ENCODE assay signal across 13 mouse cellular contexts in genomic region chr12:53060903-53061302, GRCm38 (mm10).
A peak's percentile ranks its signal among the peaks of the same experiment; 100 is the strongest.
DNase-seq lines count a peak whose midpoint lies in the region; ATAC-seq and TF ChIP-seq lines count a peak whose summit lies in the region.
"Had no signal": no experiment of that assay in that cellular context is flagged by ENCODE, and none has a peak within 500 bp of the region (broad histone marks: within the 10 kb centered on the region; RNA-seq: fewer than 3 reads in every experiment).

No protein-coding gene starts in this region.

- no peaks in the 10 kb centered on the region for H3K36me3 ChIP-seq in forebrain, embryonic 15.5 days
- no peaks in the 10 kb centered on the region for H3K36me3 ChIP-seq in midbrain, embryonic 12.5 days
- no peaks in the 10 kb centered on the region for H3K36me3 ChIP-seq in lung, postnatal 0 days (ENCODE audit: insufficient read depth, low read length)
- H3K36me3 ChIP-seq: intestine, embryonic 15.5 days; liver, embryonic 12.5 days had no signal

- H3K4me1 ChIP-seq in forebrain, embryonic 15.5 days = peaks cover 58% of the 10 kb centered on the region
- peaks cover 64% of the 10 kb centered on the region for H3K4me1 ChIP-seq in midbrain, embryonic 12.5 days
- H3K4me1 ChIP-seq in lung, postnatal 0 days (ENCODE audit: insufficient read depth, low read depth, low read length) = no peaks in the 10 kb centered on the region
- H3K4me1 ChIP-seq: intestine, embryonic 15.5 days; liver, embryonic 12.5 days had no signal

- H3K27me3 ChIP-seq in forebrain, embryonic 15.5 days = no peaks in the 10 kb centered on the region
- no peaks in the 10 kb centered on the region for H3K27me3 ChIP-seq in midbrain, embryonic 12.5 days
- no peaks in the 10 kb centered on the region for H3K27me3 ChIP-seq in lung, postnatal 0 days (replicated peaks; ENCODE audit: insufficient read depth, low read length)
- H3K27me3 ChIP-seq: intestine, embryonic 15.5 days; liver, embryonic 12.5 days had no signal

- peak; percentile 3 for DNase-seq in 3T3-L1 (ENCODE audit: low read depth, low spot score)
- DNase-seq in Muller cell, postnatal 12 days (ENCODE audit: inconsistent ontology term) = peak; percentile 44
- no peak for DNase-seq in lung, postnatal 0 days (ENCODE audit: low spot score)
- DNase-seq in cerebellum, adult 9-11 months = no peak
- no peak for DNase-seq in kidney, adult 18-20 months
- DNase-seq: cerebellum, adult 18-20 months; kidney, postnatal 4 days had no signal

- no peaks in the 10 kb centered on the region for H3K9me3 ChIP-seq in forebrain, embryonic 15.5 days
- H3K9me3 ChIP-seq in midbrain, embryonic 12.5 days = no peaks in the 10 kb centered on the region
- H3K9me3 ChIP-seq in lung, postnatal 0 days (ENCODE audit: low read length) = no peaks in the 10 kb centered on the region
- H3K9me3 ChIP-seq: intestine, embryonic 15.5 days; liver, embryonic 12.5 days had no signal

- ATAC-seq in forebrain, embryonic 15.5 days (replicated peaks) = no peak
- no peak for ATAC-seq in midbrain, embryonic 12.5 days (ENCODE audit: low FRiP score, low read depth)
- no peak for ATAC-seq in lung, postnatal 0 days
- ATAC-seq: intestine, embryonic 15.5 days; liver, embryonic 12.5 days had no signal

- H3K27ac ChIP-seq in forebrain, embryonic 15.5 days (replicated peaks) = peak overlapping the region; percentile 47; the same call in 1 of the 2 replicates
- H3K27ac ChIP-seq in midbrain, embryonic 12.5 days (replicated peaks) = peak overlapping the region; percentile 83
- H3K27ac ChIP-seq in lung, postnatal 0 days (ENCODE audit: low read length) = no peak overlapping the region
- H3K27ac ChIP-seq: intestine, embryonic 15.5 days; liver, embryonic 12.5 days; macrophage had no signal

- WGBS in forebrain, embryonic 15.5 days = 7% methylated on average over 6 of the region's 6 CpGs
- WGBS in midbrain, embryonic 12.5 days = 29% methylated on average over 6 of the region's 6 CpGs
- WGBS in lung, postnatal 0 days = 84% methylated on average over 6 of the region's 6 CpGs

- no peak for TF ChIP-seq CTCF in lung, postnatal 0 days (IDR thresholded peaks at IDR 0.05)

- H3K9ac ChIP-seq in forebrain, embryonic 15.5 days (replicated peaks) = no peak overlapping the region
- H3K9ac ChIP-seq in midbrain, embryonic 12.5 days (replicated peaks) = 0 out of 2 replicates have a peak overlapping the region, but pooled peaks have one; percentile 20
- H3K9ac ChIP-seq in lung, postnatal 0 days (replicated peaks; ENCODE audit: low read depth) = no peak overlapping the region
- H3K9ac ChIP-seq: intestine, embryonic 15.5 days; liver, embryonic 12.5 days had no signal

- H3K4me2 ChIP-seq in forebrain, embryonic 15.5 days (replicated peaks) = no peak overlapping the region
- 0 out of 2 replicates have a peak overlapping the region, but pooled peaks have one; percentile 16 for H3K4me2 ChIP-seq in midbrain, embryonic 12.5 days (replicated peaks)
- H3K4me2 ChIP-seq in lung, postnatal 0 days (replicated peaks; ENCODE audit: low read depth, low read length) = no peak overlapping the region
- H3K4me2 ChIP-seq: heart, embryonic 11.5 days; intestine, embryonic 15.5 days; liver, embryonic 12.5 days had no signal

- no peak for TF ChIP-seq EP300 in lung, postnatal 0 days (IDR thresholded peaks at IDR 0.05)

- H3K4me3 ChIP-seq in forebrain, embryonic 15.5 days = no peak overlapping the region
- H3K4me3 ChIP-seq in midbrain, embryonic 12.5 days = no peak overlapping the region
- H3K4me3 ChIP-seq in lung, postnatal 0 days (ENCODE audit: low read depth, low read length) = no peak overlapping the region
- H3K4me3 ChIP-seq: intestine, embryonic 15.5 days; liver, embryonic 12.5 days had no signal

Comparison
In these comparisons a context has a peak if more than half of its experiments do, and no peak if none do; other contexts are left out.
1. DNase-seq: peak in 3T3-L1 (single experiment) and Muller cell, postnatal 12 days (single experiment); none in lung, postnatal 0 days (single experiment), cerebellum, adult 9-11 months (single experiment) and kidney, adult 18-20 months (single experiment).